Mouse (Mus musculus) MEL (cell line): ENCODE measurements around the gene Pelo. TPM values are rescaled to one million over a fixed set of nuclear protein-coding genes. Genes with fewer than 3 reads are reported as not detected.

Source experiments
- DNase-seq: peaks from one replicate; pipeline ENCODE4 v3.0.0; 2011; ENCODE audit warnings: low read depth, low spot score
- H3K27ac ChIP-seq: 2 replicates; pipeline ENCODE4 v1.5.1; 2012; ENCODE audit warnings: low read depth, mild to moderate bottlenecking, control low read depth, low read length, moderate library complexity; ENCODE audit not compliant: control insufficient read depth
- H3K27me3 ChIP-seq, 2 experiments: fragments of 150-350 bp in 1 of 2; sonication (generic) in 1 of 2; 2 replicates each; pipeline ENCODE4 v1.6.1; 2012; ENCODE audit warnings: low read length in 2 of 2, mild to moderate bottlenecking in 2 of 2, improper control_type of control experiment in 1 of 2, moderate library complexity in 1 of 2; ENCODE audit not compliant: insufficient read depth in 2 of 2, control insufficient read depth in 1 of 2
- H3K36me3 ChIP-seq, 2 experiments: 2 replicates each; pipeline ENCODE4 v1.6.1; 2012 to 2014; ENCODE audit warnings: low read length in 2 of 2, improper control_type of control experiment in 1 of 2, inconsistent platforms in 1 of 2, mild to moderate bottlenecking in 1 of 2; ENCODE audit not compliant: insufficient read depth in 2 of 2, control insufficient read depth in 1 of 2
- H3K4me1 ChIP-seq, 2 experiments: fragments of 150-350 bp in 1 of 2; sonication (generic) in 1 of 2; 2 replicates each; pipeline ENCODE4 v1.6.1; 2012; ENCODE audit warnings: low read length in 2 of 2, improper control_type of control experiment in 1 of 2, mild to moderate bottlenecking in 1 of 2; ENCODE audit not compliant: insufficient read depth in 2 of 2, control insufficient read depth in 1 of 2
- H3K4me3 ChIP-seq, 2 experiments: fragments of 150-350 bp in 1 of 2; sonication (generic) in 1 of 2; 2 replicates each; pipeline ENCODE4 v1.5.1; 2012; ENCODE audit warnings: low read depth in 2 of 2, low read length in 2 of 2, mild to moderate bottlenecking in 2 of 2, moderate library complexity in 2 of 2, control low read depth in 1 of 2, improper control_type of control experiment in 1 of 2; ENCODE audit not compliant: control insufficient read depth in 1 of 2, insufficient read depth in 1 of 2
- H3K79me2 ChIP-seq: 2 replicates; pipeline ENCODE4 v1.6.1; 2012; ENCODE audit warnings: mild to moderate bottlenecking, low read length, moderate library complexity; ENCODE audit not compliant: control insufficient read depth, poor library complexity, insufficient read depth
- H3K9ac ChIP-seq: 2 replicates; pipeline ENCODE4 v1.6.1; 2012; ENCODE audit warnings: low read depth, mild to moderate bottlenecking, control low read depth, low read length, moderate library complexity; ENCODE audit not compliant: control insufficient read depth, poor library complexity, severe bottlenecking
- H3K9me3 ChIP-seq: fragments of 150-350 bp; sonication (generic); replicated peaks from 2 replicates; pipeline ENCODE4 v1.6.1; 2012; ENCODE audit warnings: mild to moderate bottlenecking, low read length, improper control_type of control experiment, moderate library complexity; ENCODE audit not compliant: insufficient read depth
- ELF1 ChIP-seq: IDR thresholded peaks from 2 replicates; pipeline ENCODE4 v1.6.1; 2014; ENCODE audit warnings: low read depth, mild to moderate bottlenecking, inconsistent platforms, low read length, improper control_type of control experiment, moderate library complexity
- HCFC1 ChIP-seq: IDR thresholded peaks from 2 replicates; pipeline ENCODE4 v1.6.1; 2012; ENCODE audit warnings: low read depth, mild to moderate bottlenecking, inconsistent platforms, low read length, improper control_type of control experiment, moderate library complexity
- JUND ChIP-seq: IDR thresholded peaks from 2 replicates; pipeline ENCODE4 v1.6.1; 2011; ENCODE audit warnings: low read depth, mild to moderate bottlenecking, improper control_type of control experiment, low read length
- MAFK ChIP-seq: IDR thresholded peaks from 2 replicates; pipeline ENCODE4 v1.6.1; 2011; ENCODE audit warnings: low read depth, mild to moderate bottlenecking, low read length, improper control_type of control experiment, borderline replicate concordance
- MAZ ChIP-seq: IDR thresholded peaks from 2 replicates; pipeline ENCODE4 v1.6.1; 2012; ENCODE audit warnings: low read depth, mild to moderate bottlenecking, inconsistent platforms, low read length, improper control_type of control experiment
- MXI1 ChIP-seq: IDR thresholded peaks from 2 replicates; pipeline ENCODE4 v1.6.1; 2011; ENCODE audit warnings: mild to moderate bottlenecking, low read depth, low read length, improper control_type of control experiment
- MYB ChIP-seq: IDR thresholded peaks from 2 replicates; pipeline ENCODE4 v1.6.1; 2011; ENCODE audit warnings: mild to moderate bottlenecking, low read depth, low read length, improper control_type of control experiment
- NRF1 ChIP-seq: IDR thresholded peaks from 2 replicates; pipeline ENCODE4 v1.6.1; 2014; ENCODE audit warnings: low read depth, mild to moderate bottlenecking, inconsistent platforms, low read length, improper control_type of control experiment, moderate library complexity; ENCODE audit not compliant: poor library complexity, insufficient read depth, severe bottlenecking
- POLR2AphosphoS2 ChIP-seq: IDR thresholded peaks from 2 replicates; pipeline ENCODE4 v1.6.1; 2011; ENCODE audit warnings: low read length, improper control_type of control experiment
- POLR2AphosphoS5 ChIP-seq: IDR thresholded peaks from 2 replicates; pipeline ENCODE4 v1.6.1; 2012; ENCODE audit warnings: low read depth, borderline replicate concordance, mild to moderate bottlenecking, inconsistent platforms, low read length, moderate library complexity, mixed read lengths
- RCOR1 ChIP-seq: IDR thresholded peaks from 2 replicates; pipeline ENCODE4 v1.6.1; 2012; ENCODE audit warnings: low read depth, mild to moderate bottlenecking, inconsistent platforms, low read length, improper control_type of control experiment
- SIN3A ChIP-seq: IDR thresholded peaks from 2 replicates; pipeline ENCODE4 v1.6.1; 2012; ENCODE audit warnings: low read length, improper control_type of control experiment, inconsistent platforms
- TAL1 ChIP-seq: IDR thresholded peaks from 2 replicates; pipeline ENCODE4 v1.6.1; 2012; ENCODE audit warnings: mild to moderate bottlenecking, inconsistent platforms, low read length, moderate library complexity, mixed read lengths
- TCF12 ChIP-seq: IDR thresholded peaks from 2 replicates; pipeline ENCODE4 v1.6.1; 2014; ENCODE audit warnings: low read depth, mild to moderate bottlenecking, inconsistent platforms, low read length, improper control_type of control experiment, moderate library complexity
- ZC3H11A ChIP-seq: IDR thresholded peaks from 2 replicates; pipeline ENCODE4 v1.6.1; 2012; ENCODE audit warnings: low read depth, mild to moderate bottlenecking, inconsistent platforms, low read length, improper control_type of control experiment
- ZKSCAN1 ChIP-seq: IDR thresholded peaks from 2 replicates; pipeline ENCODE4 v1.6.1; 2012; ENCODE audit warnings: low read depth, mild to moderate bottlenecking, inconsistent platforms, low read length, improper control_type of control experiment, moderate library complexity
- ZMIZ1 ChIP-seq: IDR thresholded peaks from 2 replicates; pipeline ENCODE4 v1.6.1; 2012; ENCODE audit warnings: low read depth, mild to moderate bottlenecking, inconsistent platforms, low read length, improper control_type of control experiment, moderate library complexity
- polyA plus RNA-seq, 2 experiments: library from polyadenylated mRNA; stranded (reverse) in 1 of 2; unstranded in 1 of 2; fragments of >175 nt in 1 of 2; fragments of >200 nt in 1 of 2; gene quantifications; 2 replicates each; pipeline versions ENCODE4 v1.2.1 to v1.2.4; 2012; ENCODE audit warnings: low replicate concordance in 2 of 2, low read depth in 1 of 2; ENCODE audit not compliant: insufficient read length in 2 of 2, insufficient read depth in 1 of 2, missing spikeins in 1 of 2
- total RNA-seq: library from RNA; depleted of rRNA; stranded (reverse); fragments of 300-350 nt; gene quantifications from 2 replicates; pipeline ENCODE4 v1.2.3, GENCODE M21; 2012

Gene Pelo
- total and polyA plus RNA-seq, 3 experiments, result 32.6 to 39.7 TPM; not detected in 1

GRCm38 (mm10) chr13:115101355-115102191 is 11.6 kb upstream of the Pelo start, which contains the start of the genes Gm49395 and Itga1:
TSS of gene Gm49395 (minus strand) at chr13:115101921.
TSS of gene Itga1 (minus strand) at chr13:115101964.
- no peak for DNase-seq
- no peaks in the 10 kb centered on the region for H3K27me3 ChIP-seq
- H3K4me3 ChIP-seq, result no peak within 1 kb of the TSS
- no peaks in the 10 kb centered on the region for H3K4me1 ChIP-seq
- H3K36me3 ChIP-seq, result no peaks in the 10 kb centered on the region
- no peaks in the 10 kb centered on the region for H3K9me3 ChIP-seq
- TF ChIP-seq MAFK (no peak), POLR2AphosphoS5 (no peak)
- no peak within 1 kb of the TSS for H3K9ac ChIP-seq
- H3K27ac ChIP-seq, result no peak within 1 kb of the TSS
- no peaks in the 10 kb centered on the region for H3K79me2 ChIP-seq

GRCm38 (mm10) chr13:115100381-115101177 is 10.6 kb upstream of the Pelo start:
- no peak for DNase-seq
- Histone ChIP-seq H3K79me2 (no peaks in the 10 kb centered on the region), H3K4me3 (no peak overlapping the region), H3K4me1 (no peaks in the 10 kb centered on the region), H3K27ac (no peak overlapping the region), H3K36me3 (no peaks in the 10 kb centered on the region), H3K9me3 (no peaks in the 10 kb centered on the region), H3K9ac (no peak overlapping the region), H3K27me3 (no peaks in the 10 kb centered on the region)
- TF ChIP-seq POLR2AphosphoS5, result no peak
- no peak for TF ChIP-seq POLR2AphosphoS2
- no peak for TF ChIP-seq TAL1
- TF ChIP-seq MAZ, result no peak
- no peak for TF ChIP-seq ZMIZ1
- TF ChIP-seq MYB, result no peak
- no peak for TF ChIP-seq ZC3H11A
- TF ChIP-seq TCF12, result no peak
- no peak for TF ChIP-seq ELF1
- TF ChIP-seq JUND, result no peak
- no peak for TF ChIP-seq NRF1
- no peak for TF ChIP-seq SIN3A
- no peak for TF ChIP-seq MXI1
- TF ChIP-seq HCFC1, result no peak
- no peak for TF ChIP-seq RCOR1
- no peak for TF ChIP-seq ZKSCAN1
